Mouse (Mus musculus) kidney, postnatal 10 days (tissue): ENCODE data around the gene Tcf3.

Experiments
- DNase-seq: peaks from one replicate; pipeline ENCODE4 v3.0.0; 2021; ENCODE audit warnings: mixed read lengths

Gene Tcf3

GRCm38 (mm10) chr10:80433513-80434232 is at the start of gene Tcf3:
Gene Tcf3, minus strand, starts transcription at chr10:80433647.
- DNase-seq: peak; percentile 96

GRCm38 (mm10) chr10:80481002-80481401 is 47.6 kb upstream of the Tcf3 start:
- DNase-seq: no peak

- no peak for DNase-seq
Measured at GRCm38 (mm10) chr10:80478531-80478930, 45.1 kb upstream of the Tcf3 start.

GRCm38 (mm10) chr10:80475290-80475959 is 42.0 kb upstream of the Tcf3 start:
- DNase-seq: peak; percentile 95

GRCm38 (mm10) chr10:80465066-80465465 is 31.6 kb upstream of the Tcf3 start:
- no peak for DNase-seq

GRCm38 (mm10) chr10:80464381-80465035 is 31.1 kb upstream of the Tcf3 start:
- peak; percentile 62 for DNase-seq

- DNase-seq: no peak
Measured at GRCm38 (mm10) chr10:80461346-80461745, 27.9 kb upstream of the Tcf3 start.

GRCm38 (mm10) chr10:80460324-80460723 is 26.9 kb upstream of the Tcf3 start:
- peak; percentile 43 for DNase-seq

- no peak for DNase-seq
Measured at GRCm38 (mm10) chr10:80459671-80460070, 26.2 kb upstream of the Tcf3 start.

- DNase-seq: no peak
Measured at GRCm38 (mm10) chr10:80459236-80459635, 25.8 kb upstream of the Tcf3 start.

GRCm38 (mm10) chr10:80455697-80456096 is 22.2 kb upstream of the Tcf3 start:
- DNase-seq: no peak

GRCm38 (mm10) chr10:80454781-80455180 is 21.3 kb upstream of the Tcf3 start:
- no peak for DNase-seq

- peak; percentile 44 for DNase-seq
Measured at GRCm38 (mm10) chr10:80453601-80454000, 20.2 kb upstream of the Tcf3 start.

GRCm38 (mm10) chr10:80450599-80450998 is 17.2 kb upstream of the Tcf3 start:
- DNase-seq: no peak

- peak; percentile 90 for DNase-seq
Measured at GRCm38 (mm10) chr10:80445898-80446601, 12.6 kb upstream of the Tcf3 start.

- no peak for DNase-seq
Measured at GRCm38 (mm10) chr10:80445052-80445451, 11.6 kb upstream of the Tcf3 start.

- peak; percentile 69 for DNase-seq
Measured at GRCm38 (mm10) chr10:80444339-80445045, 11.0 kb upstream of the Tcf3 start.

- no peak for DNase-seq
Measured at GRCm38 (mm10) chr10:80443575-80444278, 10.3 kb upstream of the Tcf3 start.

GRCm38 (mm10) chr10:80442989-80443388 is 9.5 kb upstream of the Tcf3 start:
- DNase-seq: no peak

- no peak for DNase-seq
Measured at GRCm38 (mm10) chr10:80441598-80441997, 8.2 kb upstream of the Tcf3 start.

GRCm38 (mm10) chr10:80440031-80440430 is 6.6 kb upstream of the Tcf3 start:
- DNase-seq: no peak

- no peak for DNase-seq
Measured at GRCm38 (mm10) chr10:80437973-80438372, 4.5 kb upstream of the Tcf3 start.
